Mouse (Mus musculus) common myeloid progenitor, adult 5-6 weeks (primary cell): ENCODE measurements around the gene Fry. TPM values are rescaled to one million over a fixed set of nuclear protein-coding genes. Genes with fewer than 3 reads are reported as not detected.
"Not testable (repeated sequence)": the region's sequence is repeated elsewhere in the genome, so short reads cannot be mapped to it uniquely, and the experiment has no call there.

ENCODE experiments used
- ATAC-seq: replicated peaks from 2 replicates; pipeline ENCODE4 v1.8.0; 2016; ENCODE audit warnings: low read depth, mild to moderate bottlenecking, moderate TSS enrichment, inconsistent platforms; ENCODE audit not compliant: poor library complexity, severe bottlenecking
- total RNA-seq: library from RNA; stranded (forward); fragments of 200-1000, 187-1606 nt; gene quantifications from 2 replicates; pipeline ENCODE4 v1.2.3, GENCODE M21; 2017

Fry gene
- total RNA-seq, 1 experiment from 2014 or later, result 22.5 TPM

GRCm38 (mm10) chr5:150478612-150479011 is 360.2 kb downstream of the Fry start:
- no peak for ATAC-seq

- ATAC-seq, result peak; percentile 79
These were observed 366.8 kb downstream of the Fry start for GRCm38 (mm10) chr5:150485198-150485597.

DNA sequence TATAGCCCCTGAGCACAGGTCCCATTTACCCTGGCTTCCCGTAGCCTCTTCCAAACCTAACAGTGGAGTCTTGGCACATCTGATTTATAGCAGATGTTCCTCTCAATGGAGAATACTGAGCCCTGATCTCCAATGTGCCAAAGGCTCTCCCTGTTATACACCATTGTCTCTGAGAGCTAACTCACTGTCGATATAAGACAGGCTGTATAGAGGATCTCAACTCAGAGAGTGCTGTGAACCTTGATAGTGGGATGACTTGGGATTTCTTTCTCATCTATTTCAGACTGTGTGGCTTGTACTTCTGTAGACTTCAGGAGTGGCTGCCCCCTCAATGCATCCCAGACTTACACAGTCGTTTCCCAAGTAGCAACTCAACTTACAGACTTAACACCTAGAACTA is 371.8 kb downstream of the Fry start:
- ATAC-seq, result no peak

DNA sequence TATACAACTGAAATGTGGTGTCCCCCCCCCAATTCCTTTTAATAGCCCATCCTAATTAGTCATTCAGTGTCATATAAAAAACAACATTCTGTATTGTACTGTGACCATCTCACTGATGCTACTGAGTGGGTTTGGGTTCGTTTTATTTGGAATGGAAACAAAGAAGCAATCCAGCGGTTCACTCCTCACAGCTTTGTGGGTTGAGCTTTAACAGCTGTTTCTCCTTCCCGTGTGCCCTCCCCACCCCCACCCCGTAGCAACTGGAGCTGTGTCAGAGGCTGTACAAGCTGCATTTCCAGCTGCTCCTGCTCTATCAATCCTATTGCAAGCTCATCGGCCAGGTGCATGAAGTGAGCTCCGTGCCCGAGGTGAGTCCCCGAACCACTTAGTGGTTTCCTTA is 372.4 kb downstream of the Fry start:
- no peak for ATAC-seq

GRCm38 (mm10) chr5:150491573-150492173 is 373.2 kb downstream of the Fry start:
- ATAC-seq, result not testable (repeated sequence)

- ATAC-seq, result peak; percentile 66
These were observed 377.3 kb downstream of the Fry start for GRCm38 (mm10) chr5:150495792-150496191.

DNA sequence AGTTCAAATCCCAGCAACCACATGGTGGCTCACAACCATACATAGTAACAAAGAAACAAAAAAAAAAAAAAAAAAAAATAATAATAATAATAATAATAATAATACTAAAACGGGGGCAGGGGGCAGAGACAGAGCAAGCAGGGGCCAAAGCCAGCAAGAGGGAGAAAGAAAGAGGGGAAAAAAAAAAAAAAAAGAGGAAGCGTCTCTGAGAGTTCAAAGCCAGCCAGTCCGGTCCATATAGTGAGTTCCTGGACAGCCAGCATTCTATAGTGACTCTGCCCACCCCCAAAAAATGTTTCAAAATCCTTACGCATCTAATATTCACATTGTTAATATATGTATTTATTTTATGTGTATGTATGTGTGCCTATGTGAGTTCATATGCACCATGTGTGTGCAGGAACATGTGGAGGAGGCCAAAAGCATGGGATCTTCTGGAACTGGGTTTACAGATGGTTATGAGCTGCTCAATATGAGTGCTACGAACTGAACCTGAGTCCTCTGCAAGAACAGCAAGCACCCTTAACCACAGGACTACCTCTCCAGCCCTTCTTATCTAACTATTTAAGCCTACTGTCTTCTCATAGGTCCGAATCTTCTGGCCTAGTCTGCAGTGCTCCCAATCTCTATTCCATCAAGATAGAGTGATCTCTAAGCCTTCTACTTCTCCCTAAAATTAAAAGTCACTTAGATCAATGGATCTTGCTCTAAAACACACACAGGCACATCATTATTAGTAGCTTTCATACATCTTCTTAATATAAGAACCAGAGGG is 392.2 kb downstream of the Fry start:
- no peak for ATAC-seq

- no peak for ATAC-seq
These were observed 394.8 kb downstream of the Fry start for GRCm38 (mm10) chr5:150513264-150513663.

DNA sequence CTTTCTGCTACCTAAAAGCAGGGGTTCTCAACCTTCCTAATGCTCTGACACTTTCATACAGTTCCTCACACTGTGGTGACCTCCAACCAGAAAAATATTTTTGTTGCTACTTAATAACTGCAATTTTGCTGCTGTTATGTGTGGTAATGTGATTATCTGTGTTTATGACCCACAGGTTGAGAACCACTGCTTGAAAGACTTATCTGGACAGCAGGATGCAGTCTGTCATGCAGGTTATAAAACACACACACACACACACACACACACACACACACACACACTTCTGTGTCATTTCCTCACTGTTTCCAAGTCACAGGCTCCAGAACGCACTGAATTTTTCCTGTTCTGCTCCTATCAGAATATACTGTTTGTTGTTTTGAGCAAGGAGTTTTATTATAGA is 395.6 kb downstream of the Fry start:
- 0 out of 2 replicates have a peak, but pooled peaks have one; percentile 36 for ATAC-seq

- no peak for ATAC-seq
These were observed 399.6 kb downstream of the Fry start, which contains the start of gene Zar1l for GRCm38 (mm10) chr5:150518064-150518463. Gene Zar1l (minus strand): TSS chr5:150518164.

GRCm38 (mm10) chr5:150519551-150519950 is 401.1 kb downstream of the Fry start:
- ATAC-seq, result peak; percentile 59

- peak; percentile 98 for ATAC-seq
These were observed 403.8 kb downstream of the Fry start, which contains the start of gene Brca2 for GRCm38 (mm10) chr5:150521937-150522866. Gene Brca2 (plus strand): TSS chr5:150522630.

DNA sequence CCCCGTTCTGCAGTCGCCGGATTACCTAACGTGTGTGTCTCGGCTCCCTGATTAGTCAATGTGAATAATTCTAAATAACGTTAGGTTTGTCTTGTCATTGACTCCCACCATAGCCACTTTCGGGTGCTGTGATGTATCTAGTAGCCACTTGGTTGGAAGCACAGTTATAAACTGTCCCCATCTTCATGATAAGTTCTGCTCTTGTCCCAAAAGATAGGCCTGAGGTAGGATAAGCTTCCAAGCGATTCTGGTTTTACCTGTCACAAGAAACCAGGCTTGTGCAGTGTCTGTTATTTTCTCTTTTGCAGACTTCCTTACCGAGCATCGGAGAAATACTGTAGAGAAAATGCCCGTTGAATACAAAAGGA is 404.4 kb downstream of the Fry start:
- no peak for ATAC-seq

DNA sequence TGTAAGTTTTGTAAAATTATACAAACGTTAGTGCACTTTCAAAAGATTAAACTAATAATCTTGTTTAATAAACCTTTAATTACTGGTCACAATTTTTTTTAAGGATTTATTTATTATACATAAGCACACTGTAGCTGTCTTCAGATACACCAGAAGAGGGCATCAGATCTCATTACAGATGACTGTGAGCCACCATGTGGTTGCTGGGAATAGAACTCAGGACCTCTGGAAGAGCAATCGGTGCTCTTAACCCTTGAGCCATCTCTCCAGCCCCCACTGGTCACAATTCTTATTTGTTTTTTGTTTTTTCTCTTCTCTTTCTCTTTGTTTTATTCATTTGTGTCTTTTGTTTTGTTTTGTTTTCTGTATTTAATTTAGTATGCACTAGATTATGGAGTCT is 406.8 kb downstream of the Fry start:
- ATAC-seq, result no peak

DNA sequence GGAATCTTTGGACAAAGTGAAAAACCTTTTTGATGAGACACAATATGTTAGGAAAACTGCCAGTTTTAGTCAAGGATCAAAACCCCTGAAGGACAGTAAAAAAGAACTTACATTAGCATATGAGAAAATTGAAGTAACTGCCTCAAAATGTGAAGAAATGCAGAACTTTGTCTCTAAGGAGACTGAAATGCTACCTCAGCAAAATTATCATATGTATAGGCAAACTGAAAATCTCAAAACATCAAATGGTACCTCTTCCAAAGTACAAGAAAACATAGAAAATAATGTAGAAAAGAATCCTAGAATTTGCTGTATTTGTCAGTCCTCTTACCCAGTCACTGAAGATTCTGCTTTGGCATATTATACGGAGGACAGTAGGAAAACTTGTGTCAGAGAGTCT is 422.9 kb downstream of the Fry start:
- no peak for ATAC-seq

DNA sequence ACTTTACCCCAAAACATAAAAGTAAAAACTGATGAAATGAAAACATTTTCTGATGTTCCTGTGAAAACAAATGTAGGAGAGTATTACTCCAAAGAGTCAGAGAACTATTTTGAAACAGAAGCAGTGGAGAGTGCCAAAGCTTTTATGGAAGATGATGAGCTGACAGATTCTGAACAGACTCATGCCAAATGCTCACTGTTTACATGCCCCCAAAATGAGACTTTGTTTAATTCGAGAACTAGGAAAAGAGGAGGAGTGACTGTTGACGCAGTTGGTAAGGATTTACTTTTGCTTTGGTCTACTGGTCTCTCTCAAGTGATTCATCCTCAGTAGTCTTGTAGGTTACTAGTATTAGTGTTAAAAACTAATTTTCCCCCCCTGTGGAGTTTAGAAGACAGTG is 424.7 kb downstream of the Fry start:
- ATAC-seq, result no peak

Other genes starting within 250 kb of the Fry start
- gene Rxfp2, start 100.0 kb upstream of the Fry start, total RNA-seq, result not detected in 2 replicates